Mouse (Mus musculus) macrophage (primary cell): Measurements from ENCODE around the gene AC124502.3. TPM values are rescaled to one million over a fixed set of nuclear protein-coding genes. Genes with fewer than 3 reads are reported as not detected.
"Not testable (repeated sequence)": the region's sequence is repeated elsewhere in the genome, so short reads cannot be mapped to it uniquely, and the experiment has no call there.

Experiments
- H3K27ac ChIP-seq: fragments of 350-480 bp; formaldehyde crosslinking; 2 replicates; pipeline ENCODE4 v1.9.0; 2021
- H3K36me3 ChIP-seq: fragments of 350-480 bp; formaldehyde crosslinking; 2 replicates; pipeline ENCODE4 v1.9.0; 2021; ENCODE audit errors: inconsistent target
- H3K4me3 ChIP-seq: fragments of 350-480 bp; formaldehyde crosslinking; 2 replicates; pipeline ENCODE4 v1.9.0; 2021; ENCODE audit errors: inconsistent target
- H3K79me2 ChIP-seq: fragments of 350-480 bp; formaldehyde crosslinking; 2 replicates; pipeline ENCODE4 v1.9.0; 2021; ENCODE audit errors: inconsistent target
- WGBS: methylation state at CpG from one replicate; pipeline ENCODE4 v1.1.7; 2026; ENCODE audit warnings: inconsistent platforms; ENCODE audit not compliant: missing documents; 5-methylcytosine and 5-hydroxymethylcytosine counted together
- polyA plus RNA-seq: library from polyadenylated mRNA; stranded (reverse); fragments of 250-400 nt; gene quantifications from 3 replicates; pipeline ENCODE4 v1.2.4, GENCODE M21; 2018; ENCODE audit warnings: inconsistent platforms

The AC124502.3 gene
- polyA plus RNA-seq, 1 experiment from 2014 or later, result 2.0 TPM

GRCm38 (mm10) chr19:5073518-5073917 is 34.8 kb downstream of the AC124502.3 start:
- Histone ChIP-seq H3K4me3 (no peak overlapping the region), H3K79me2 (no peaks in the 10 kb centered on the region), H3K36me3 (no peaks in the 10 kb centered on the region), H3K27ac (no peak overlapping the region)
- WGBS, result 40% methylated on average over 5 of the region's 5 CpGs

GRCm38 (mm10) chr19:5079279-5079678 is 40.6 kb downstream of the AC124502.3 start:
- 100% methylated on average over 1 of the region's 1 CpGs for WGBS
- Histone ChIP-seq H3K27ac (no peak overlapping the region), H3K36me3 (no peaks in the 10 kb centered on the region), H3K79me2 (no peaks in the 10 kb centered on the region), H3K4me3 (no peak overlapping the region)

- Histone ChIP-seq H3K36me3 (no peaks in the 10 kb centered on the region), H3K4me3 (no peak overlapping the region), H3K79me2 (no peaks in the 10 kb centered on the region), H3K27ac (no peak overlapping the region)
- 64% methylated on average over 13 of the region's 18 CpGs for WGBS
These were observed 43.3 kb downstream of the AC124502.3 start for GRCm38 (mm10) chr19:5082005-5082404.

- Histone ChIP-seq H3K79me2 (no peaks in the 10 kb centered on the region), H3K27ac (no peak overlapping the region), H3K4me3 (no peak overlapping the region), H3K36me3 (no peaks in the 10 kb centered on the region)
- 73% methylated on average over 24 of the region's 24 CpGs for WGBS
These were observed 43.9 kb downstream of the AC124502.3 start for GRCm38 (mm10) chr19:5082596-5082995.

- 55% methylated on average over 3 of the region's 3 CpGs for WGBS
- no peak overlapping the region for H3K4me3 ChIP-seq
- H3K79me2 ChIP-seq, result peaks cover 6% of the 10 kb centered on the region; the same call in 1 of the 2 replicates
- H3K27ac ChIP-seq, result no peak overlapping the region
- no peaks in the 10 kb centered on the region for H3K36me3 ChIP-seq
These were observed 45.5 kb downstream of the AC124502.3 start for GRCm38 (mm10) chr19:5083961-5084833.

- 11% methylated on average over 15 of the region's 15 CpGs for WGBS
- H3K4me3 ChIP-seq, result no peak overlapping the region; the same call in 1 of the 2 replicates
- H3K79me2 ChIP-seq, result peaks cover 9% of the 10 kb centered on the region; the same call in 1 of the 2 replicates
- H3K27ac ChIP-seq, result no peak overlapping the region
- H3K36me3 ChIP-seq, result no peaks in the 10 kb centered on the region
These were observed 46.1 kb downstream of the AC124502.3 start for GRCm38 (mm10) chr19:5084834-5085144.

DNA sequence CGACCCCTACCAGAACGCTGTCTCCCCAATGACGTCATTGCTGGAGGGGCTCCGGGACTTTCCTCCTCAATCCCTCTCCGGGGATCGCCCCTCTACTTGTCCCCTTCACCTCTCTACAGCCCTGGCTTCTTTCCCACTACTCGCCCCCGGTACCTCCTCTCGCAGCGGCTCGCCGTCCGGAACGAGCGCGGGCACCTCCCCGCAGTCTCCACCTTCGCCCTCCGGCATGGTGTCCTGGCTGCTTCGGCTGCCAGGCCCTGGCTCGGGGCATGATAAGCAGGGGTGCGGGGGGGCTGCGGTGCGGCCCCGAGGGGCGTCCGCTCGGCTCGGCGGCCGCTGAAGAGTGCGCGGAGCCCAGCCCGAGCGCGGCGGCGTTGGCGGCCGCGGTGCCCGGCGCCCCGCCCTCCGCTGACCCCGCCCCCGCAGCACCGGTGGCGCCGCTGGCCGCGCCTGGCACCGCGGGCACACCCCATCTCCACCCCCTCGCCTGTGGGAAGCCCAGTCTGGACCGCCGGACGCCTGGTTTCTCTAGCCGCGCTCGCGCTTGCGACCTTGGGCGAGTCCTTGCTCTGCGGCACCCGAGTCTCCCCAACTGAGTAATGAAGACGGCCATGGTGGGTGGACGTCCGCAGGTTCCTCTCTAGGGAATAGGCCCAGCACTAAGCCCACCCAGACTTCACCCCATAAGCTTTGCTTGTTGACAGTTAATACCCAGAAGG is 46.6 kb downstream of the AC124502.3 start, which contains the start of gene Tmem151a:
Tmem151a (minus strand) TSS at position 387 of the 719 bp plus-strand sequence.
- H3K27ac ChIP-seq, result no peak within 1 kb of the TSS
- 1% methylated on average over 25 of the region's 69 CpGs for WGBS
- H3K79me2 ChIP-seq, result peaks cover 9% of the 10 kb centered on the region; the same call in 1 of the 2 replicates
- H3K36me3 ChIP-seq, result no peaks in the 10 kb centered on the region
- no peak within 1 kb of the TSS; the same call in 1 of the 2 replicates for H3K4me3 ChIP-seq

- not testable (repeated sequence) for H3K27ac ChIP-seq, H3K36me3 ChIP-seq, H3K79me2 ChIP-seq, H3K4me3 ChIP-seq
- WGBS, result 62% methylated on average over 4 of the region's 4 CpGs
These were observed 47.8 kb downstream of the AC124502.3 start for GRCm38 (mm10) chr19:5086533-5086932.

DNA sequence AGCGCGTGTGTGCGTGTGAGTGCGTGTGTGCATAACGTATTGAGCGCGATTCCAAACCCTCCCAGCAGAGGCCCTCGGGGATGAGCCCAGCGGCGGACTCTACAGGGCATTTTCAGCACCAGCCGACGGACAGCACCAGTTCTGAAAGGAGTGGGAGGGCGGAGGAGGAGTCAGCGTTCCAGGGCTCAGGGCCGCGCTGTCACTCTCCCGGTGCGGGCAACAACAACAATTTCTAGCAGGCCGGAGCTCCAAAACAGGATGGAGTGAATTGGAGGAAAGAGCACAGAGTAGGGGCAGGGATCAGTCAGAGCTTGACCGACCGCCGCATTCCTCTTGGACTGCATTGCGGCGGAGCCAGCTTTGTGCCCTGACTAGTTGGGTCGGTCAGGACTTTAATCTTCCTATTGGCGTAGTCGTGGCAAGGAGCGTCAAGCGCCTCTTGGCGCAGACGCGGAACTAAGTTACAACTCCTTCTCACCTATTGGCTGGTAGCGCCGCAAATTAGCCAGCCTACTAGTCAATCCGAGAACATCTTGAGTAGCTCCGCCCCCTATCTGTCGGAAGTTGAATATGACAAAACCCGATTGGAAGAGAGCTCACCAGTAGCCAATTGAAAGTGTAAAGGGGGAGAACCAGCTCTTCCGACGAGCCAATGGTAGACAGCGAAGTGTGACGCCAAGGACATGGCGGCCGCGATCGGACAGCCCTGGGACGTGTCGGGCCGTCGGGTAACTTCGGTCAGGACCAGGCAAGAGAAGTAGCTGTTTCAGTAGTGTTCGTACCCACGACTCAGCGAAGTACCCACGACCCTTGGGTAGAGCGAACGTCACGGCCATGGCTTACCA is 49.4 kb downstream of the AC124502.3 start, which contains the start of gene Yif1a:
Yif1a (plus strand) TSS at position 655 of the 845 bp plus-strand sequence.
- H3K4me3 ChIP-seq, result peak within 1 kb of the TSS; percentile 96
- peaks cover 9% of the 10 kb centered on the region; the same call in 1 of the 2 replicates for H3K79me2 ChIP-seq
- H3K27ac ChIP-seq, result peak within 1 kb of the TSS; percentile 54
- WGBS, result 2% methylated on average over 58 of the region's 58 CpGs
- peaks cover 20% of the 10 kb centered on the region; the same call in 1 of the 2 replicates for H3K36me3 ChIP-seq

DNA sequence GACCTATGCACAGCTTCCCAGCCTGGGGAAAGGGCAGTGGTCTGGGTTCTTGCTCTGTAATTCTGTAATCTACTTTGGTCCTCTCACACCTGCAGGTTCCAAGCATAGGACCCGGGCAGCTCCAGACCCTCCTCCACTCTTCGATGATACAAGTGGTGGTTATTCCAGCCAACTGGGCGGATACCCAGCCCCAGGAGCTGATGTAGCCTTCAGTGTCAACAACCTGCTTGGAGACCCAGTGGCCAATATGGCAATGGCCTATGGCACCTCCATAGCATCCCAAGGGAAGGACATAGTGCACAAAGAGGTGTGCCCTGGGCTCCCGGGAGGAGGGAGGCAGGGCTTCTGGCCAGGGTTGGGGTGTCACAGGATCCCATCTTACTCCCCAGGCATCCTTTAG is 50.6 kb downstream of the AC124502.3 start:
- Histone ChIP-seq H3K27ac (no peak overlapping the region), H3K4me3 (peak overlapping the region; percentile 96), H3K36me3 (peaks cover 20% of the 10 kb centered on the region; the same call in 1 of the 2 replicates), H3K79me2 (peaks cover 9% of the 10 kb centered on the region; the same call in 1 of the 2 replicates)
- 100% methylated on average over 4 of the region's 4 CpGs for WGBS

GRCm38 (mm10) chr19:5092083-5092482 is 53.4 kb downstream of the AC124502.3 start:
- peaks cover 20% of the 10 kb centered on the region; the same call in 1 of the 2 replicates for H3K36me3 ChIP-seq
- H3K79me2 ChIP-seq, result peaks cover 9% of the 10 kb centered on the region; the same call in 1 of the 2 replicates
- WGBS, result 97% methylated on average over 10 of the region's 10 CpGs
- no peak overlapping the region for H3K4me3 ChIP-seq
- no peak overlapping the region for H3K27ac ChIP-seq

DNA sequence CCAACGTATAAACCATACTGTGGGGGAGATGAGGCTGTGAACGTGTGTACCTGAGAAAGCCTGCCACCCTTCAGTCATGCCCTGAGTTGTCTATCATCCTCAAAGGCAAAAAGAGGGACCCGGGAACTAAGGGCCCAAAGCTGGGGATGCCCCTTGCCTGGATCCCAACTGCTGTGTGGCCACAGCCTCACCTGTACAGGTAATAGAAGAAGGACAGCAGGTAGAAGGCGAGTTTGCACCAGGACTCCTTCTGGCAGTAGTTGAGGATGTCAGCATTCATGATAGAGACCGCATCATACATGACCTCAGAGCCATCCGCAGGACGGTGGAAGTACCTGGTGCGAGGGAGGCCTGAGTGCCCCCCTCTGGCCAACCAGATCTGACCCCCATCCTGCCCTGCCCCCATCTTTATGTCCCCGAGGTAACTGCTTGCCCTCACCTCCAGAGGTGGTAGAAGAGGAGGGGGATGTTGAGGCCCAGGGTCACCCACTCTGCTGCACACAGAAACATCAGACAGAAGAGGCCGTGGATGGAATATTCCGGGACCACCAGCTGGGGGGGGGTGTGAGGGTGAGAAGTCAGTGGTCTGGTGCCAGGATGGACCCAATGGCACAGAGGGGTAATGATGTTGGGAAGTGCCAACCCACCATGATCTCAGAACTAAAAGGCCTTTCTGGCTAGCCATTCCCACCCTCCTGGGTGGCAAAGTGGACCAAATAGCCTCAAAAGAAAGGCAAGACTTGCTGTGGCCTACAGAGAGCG is 55.0 kb downstream of the AC124502.3 start:
- no peak overlapping the region for H3K27ac ChIP-seq
- no peak overlapping the region for H3K4me3 ChIP-seq
- H3K36me3 ChIP-seq, result peaks cover 20% of the 10 kb centered on the region; the same call in 1 of the 2 replicates
- peaks cover 9% of the 10 kb centered on the region; the same call in 1 of the 2 replicates for H3K79me2 ChIP-seq
- whole genome bisulfite sequencing, result 84% methylated on average over 12 of the region's 12 CpGs

GRCm38 (mm10) chr19:5094243-5094632 is 55.5 kb downstream of the AC124502.3 start:
- H3K36me3 ChIP-seq, result peaks cover 20% of the 10 kb centered on the region; the same call in 1 of the 2 replicates
- H3K79me2 ChIP-seq, result peaks cover 3% of the 10 kb centered on the region; the same call in 1 of the 2 replicates
- no peak overlapping the region for H3K4me3 ChIP-seq
- 3% methylated on average over 21 of the region's 21 CpGs for WGBS
- no peak overlapping the region for H3K27ac ChIP-seq
